Mouse (Mus musculus): Measurements from ENCODE around the gene Rasl12.
A peak's percentile ranks its signal among the peaks of the same experiment; 100 is the strongest.

Gene Rasl12

DNA sequence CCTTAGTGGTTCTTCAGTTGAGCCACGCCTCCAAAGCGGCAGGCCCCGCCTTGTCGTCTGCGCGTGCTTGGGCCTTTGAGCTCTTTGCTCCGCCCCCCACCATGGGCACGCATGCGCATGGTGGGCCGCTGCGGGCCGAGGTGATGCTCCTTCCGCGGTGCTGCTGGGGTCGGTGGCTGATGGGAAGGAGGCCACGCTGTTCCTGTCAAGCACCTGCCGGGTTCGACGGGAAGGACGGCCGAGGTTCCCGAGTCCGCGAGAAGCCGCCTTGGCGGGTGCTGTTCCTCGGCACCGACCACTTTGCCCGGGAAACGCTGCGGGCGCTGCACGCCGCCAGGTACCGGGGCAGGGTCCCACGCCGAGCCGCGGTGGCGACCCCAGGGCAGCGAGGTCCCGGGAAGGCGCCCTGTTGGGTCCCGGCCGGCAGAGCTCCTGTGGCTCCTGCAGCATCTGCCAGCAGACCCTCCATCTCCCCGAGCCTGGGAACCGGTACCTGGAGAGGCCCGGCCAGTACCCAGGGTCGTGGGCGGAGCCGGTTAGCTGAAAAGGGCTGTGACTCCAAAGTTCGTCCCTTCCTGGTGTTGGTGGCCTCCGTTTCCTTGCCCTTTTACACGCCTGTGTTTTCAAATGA lies 37.5 kb downstream of the Rasl12 start, which contains the start of gene Mtfmt:
Gene Mtfmt (plus strand): TSS at position 112 of the 631 bp plus-strand sequence.
- peak; percentile 95 for DNase-seq (ENCODE audit: low spot score)

DNA sequence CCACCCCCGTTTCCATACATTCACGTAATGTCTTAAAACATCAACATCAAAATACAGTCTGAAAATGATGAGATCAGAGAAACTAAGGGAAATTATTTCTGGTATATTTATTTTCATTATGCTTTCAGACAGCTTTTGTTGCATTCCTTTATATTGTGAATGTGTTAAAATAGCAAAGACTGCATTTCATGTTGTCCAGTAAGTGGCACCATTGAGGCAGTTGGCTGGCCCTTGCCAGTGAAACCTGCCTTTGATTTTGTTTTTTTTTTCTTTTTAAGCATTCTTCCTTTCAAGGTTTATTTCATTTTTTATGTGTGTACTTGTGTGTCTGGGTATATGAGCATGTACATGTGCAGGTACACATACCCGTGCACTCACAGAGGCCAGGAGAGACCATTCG lies 46.4 kb downstream of the Rasl12 start:
- no peak for DNase-seq (ENCODE audit: low spot score)

DNA sequence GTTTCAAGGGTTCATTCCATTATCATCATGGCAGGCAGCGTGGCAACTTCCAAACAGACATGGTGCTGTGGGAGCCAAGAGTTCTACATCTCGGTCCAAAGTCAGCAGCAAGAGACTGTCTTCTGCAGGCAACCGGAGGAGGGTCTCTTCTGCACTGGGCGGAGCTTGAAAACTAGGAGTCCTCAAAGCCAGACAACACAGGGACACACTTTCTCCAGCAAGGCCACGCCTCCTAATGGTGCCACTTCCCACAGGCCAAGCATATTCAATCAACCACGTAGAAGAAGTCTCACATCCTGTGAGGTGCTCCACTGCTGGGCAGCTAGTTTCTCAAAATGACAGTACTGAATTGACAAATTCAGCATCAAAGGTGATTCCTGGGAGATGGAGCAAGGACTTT lies 49.6 kb downstream of the Rasl12 start:
- DNase-seq (ENCODE audit: low spot score), result no peak

DNA sequence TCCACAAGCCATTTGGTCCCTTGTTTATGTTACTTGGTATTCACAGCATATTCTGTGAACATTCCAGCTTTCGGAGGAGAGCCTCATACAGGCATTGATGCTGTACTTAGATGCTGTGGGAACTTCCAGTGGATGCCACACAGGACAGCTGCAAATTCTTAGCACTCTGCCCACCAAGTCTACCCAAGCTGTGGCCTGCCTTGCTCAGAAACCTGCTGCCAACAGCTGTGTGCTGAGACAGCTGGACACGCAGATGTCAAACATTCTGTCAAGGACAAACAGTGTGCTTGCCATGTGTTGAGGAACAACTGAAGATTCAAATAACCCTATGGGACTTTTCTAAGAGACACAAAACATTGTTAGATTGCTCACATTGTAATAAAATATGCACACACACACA lies 60.7 kb downstream of the Rasl12 start:
- DNase-seq (ENCODE audit: low spot score), result no peak

DNA sequence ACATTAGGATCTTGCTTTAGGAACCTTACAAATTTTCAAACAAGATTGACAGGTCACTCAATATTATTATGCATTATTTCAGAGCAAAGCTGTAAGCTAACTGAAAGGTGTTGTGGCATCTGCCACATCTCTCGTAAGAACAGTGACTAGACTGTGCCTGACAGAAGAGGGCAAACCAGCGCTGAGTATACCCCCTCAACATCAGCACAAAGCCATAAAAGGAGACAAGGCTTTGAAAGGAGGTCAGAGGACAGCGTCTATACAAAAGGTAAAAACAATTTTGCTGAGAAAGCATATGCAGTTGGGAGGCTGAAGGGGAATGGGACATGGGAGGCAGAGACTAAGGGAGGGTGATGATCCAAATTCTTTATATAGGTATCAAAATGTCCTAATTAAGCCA lies 61.9 kb downstream of the Rasl12 start:
- DNase-seq (ENCODE audit: low spot score), result no peak

DNA sequence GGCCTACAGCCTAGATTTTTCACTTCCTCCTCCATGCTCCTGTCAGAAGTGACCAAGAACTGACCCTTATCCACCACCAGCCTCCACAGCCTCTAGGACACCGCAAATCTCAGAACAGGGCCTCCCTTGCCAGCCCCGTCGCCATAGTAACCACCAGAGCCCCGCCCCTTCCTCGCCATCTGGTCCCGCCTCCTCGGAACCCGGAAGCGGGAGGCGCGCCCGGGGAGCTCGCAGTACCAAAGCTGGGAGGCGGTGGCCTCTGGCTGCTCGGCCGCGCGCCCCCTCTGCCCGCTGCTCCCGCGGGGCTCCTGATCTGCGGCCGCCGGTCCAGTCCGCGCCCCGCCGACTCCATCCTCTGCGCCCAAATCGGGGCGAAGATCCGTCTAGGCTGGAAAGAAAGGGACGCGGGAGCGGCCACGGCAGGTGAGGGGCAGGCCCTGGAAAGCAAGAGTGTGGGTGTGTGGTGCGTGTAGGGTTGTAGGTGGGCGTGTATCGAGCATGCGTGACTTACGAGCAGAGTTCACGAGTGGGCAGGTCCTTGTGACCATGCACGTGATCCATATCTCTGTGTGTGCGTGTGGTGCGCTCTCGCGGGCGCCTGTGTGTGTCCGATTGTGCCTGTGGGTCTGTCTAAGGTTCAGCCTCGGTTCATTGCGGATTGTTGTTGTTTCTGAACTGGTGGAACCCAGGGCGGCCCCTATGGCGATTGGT lies 62.6 kb downstream of the Rasl12 start, which contains the start of gene Spg21:
Gene Spg21 (plus strand): TSS at position 216 of the 711 bp plus-strand sequence.
- DNase-seq (ENCODE audit: low spot score), result peak; percentile 86

DNA sequence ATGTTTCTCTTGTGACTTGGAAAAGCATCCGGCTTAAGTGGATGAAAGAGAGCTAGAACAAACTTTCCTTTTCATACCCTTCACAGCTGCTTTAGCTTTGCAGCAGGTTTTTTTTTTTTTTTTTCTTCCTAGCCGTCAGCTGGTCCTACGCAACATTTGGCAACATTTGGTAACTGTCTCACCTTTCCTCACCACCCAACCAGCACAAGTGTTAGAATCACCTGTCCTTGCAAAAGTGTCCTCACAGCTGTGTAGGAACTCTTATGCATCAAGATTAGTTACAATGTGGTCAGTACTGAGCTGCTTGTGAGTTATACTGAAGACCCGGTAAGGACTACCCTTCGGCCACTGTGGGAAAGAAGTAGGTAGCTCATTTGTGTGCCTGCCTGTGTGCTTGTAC lies 64.2 kb downstream of the Rasl12 start:
- no peak for DNase-seq (ENCODE audit: low spot score)

DNA sequence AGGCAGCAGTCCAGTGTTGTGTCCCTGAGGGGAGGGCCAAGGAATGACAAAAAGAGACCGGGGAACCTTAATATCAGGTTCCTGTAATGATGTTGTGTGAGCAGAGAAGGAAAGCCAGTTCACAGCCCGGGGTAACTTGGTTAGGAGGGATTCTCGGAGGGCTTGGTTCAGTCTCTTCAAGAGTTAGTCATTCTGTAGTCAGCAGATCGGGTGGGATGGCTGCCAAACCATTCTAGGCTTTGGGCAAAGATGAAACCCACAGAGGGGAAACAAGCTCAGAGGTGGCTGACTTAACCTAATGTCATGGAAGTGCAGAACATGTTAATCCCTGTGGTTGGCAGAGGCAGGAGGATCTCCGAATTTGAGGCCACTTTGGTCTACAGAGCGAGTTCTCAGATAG lies 65.9 kb downstream of the Rasl12 start:
- no peak for DNase-seq (ENCODE audit: low spot score)

Data from spleen, adult 12 weeks (tissue).